Mouse (Mus musculus): ENCODE measurements around the gene Gm10037.
"Not testable (repeated sequence)": the region's sequence is repeated elsewhere in the genome, so short reads cannot be mapped to it uniquely, and the experiment has no call there.

DNA sequence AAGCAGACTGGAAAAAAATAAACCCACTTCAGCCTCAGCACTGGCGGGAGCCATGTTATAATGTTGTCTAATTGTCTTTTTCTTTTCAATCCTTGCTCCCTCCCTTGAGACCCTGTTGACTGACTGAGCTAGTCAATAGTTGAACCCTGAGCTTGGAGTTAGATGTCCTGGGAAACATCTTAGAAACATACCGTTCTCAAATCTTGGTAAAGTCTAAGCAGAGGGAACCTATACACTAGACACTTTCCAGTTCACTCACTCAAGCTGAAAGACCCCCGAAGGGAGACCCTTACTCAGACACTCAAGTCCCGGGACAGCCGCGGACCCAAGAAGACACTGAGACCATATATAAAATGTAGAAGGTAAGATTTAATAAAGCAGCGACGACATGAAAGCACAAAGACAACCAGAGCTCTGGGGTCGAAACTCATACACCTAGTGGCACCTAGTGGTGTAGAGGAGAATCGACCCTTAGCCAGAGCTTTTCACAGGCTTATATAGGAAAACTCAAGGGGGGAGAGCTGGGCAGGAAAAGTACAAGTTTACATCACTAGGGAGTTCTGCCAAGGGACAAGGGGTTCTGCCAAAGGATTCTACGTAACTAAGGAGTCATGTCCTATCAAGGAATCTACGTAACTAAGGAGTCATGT is 45.3 kb downstream of the Gm10037 start:
- TF ChIP-seq POLR2A (IDR thresholded peaks at IDR 0.05; ENCODE audit: insufficient read depth, low read depth, low read length); CTCF (IDR thresholded peaks at IDR 0.05): not testable (repeated sequence)
